Mouse (Mus musculus): ENCODE data around the gene Osm.
A peak's percentile ranks its signal among the peaks of the same experiment; 100 is the strongest.

Gene Osm

GRCm38 (mm10) chr11:4235665-4236545 lies at the start of gene Osm:
Osm (plus strand) TSS chr11:4236420.
- no peak for DNase-seq (ENCODE audit: low spot score)

DNA sequence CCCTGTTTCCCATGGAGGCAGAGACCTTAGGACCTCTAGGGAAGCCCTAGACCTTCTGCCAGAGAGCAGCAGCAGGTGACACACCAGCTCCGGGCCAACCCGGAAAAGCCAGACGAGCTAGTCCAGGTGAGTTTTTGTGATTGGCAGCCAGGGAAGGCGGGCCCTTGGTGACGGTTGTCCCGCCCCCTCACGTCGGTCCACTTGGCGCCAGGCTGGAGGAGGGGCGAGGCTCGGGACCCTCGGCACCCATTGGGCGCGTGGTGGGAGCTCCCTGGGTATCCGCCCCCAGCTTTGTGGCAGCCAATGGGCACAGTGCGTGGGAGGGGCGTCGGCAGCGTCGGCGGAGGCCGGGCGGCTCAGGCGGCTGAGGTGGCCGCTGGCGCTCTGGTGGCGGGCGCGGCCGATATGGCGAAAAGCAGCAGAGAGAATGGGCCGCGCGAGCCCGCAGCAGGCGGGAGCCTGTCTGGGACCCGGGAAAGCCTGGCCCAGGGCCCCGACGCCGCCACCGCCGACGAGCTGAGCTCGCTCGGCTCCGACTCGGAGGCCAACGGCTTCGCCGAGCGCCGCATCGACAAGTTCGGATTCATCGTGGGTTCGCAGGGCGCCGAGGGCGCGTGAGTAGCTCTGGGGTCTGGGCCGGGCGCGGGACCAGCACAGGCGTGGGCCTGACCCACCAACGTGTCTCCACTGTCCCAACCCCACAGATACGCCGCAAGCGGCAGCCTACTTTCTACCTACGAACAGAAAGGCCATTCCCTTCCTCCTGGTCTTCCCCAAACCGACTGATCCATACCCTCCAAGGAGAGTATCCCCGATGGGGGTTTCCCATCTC lies 49.5 kb upstream of the Osm start, which contains the start of gene Tbc1d10a:
Tbc1d10a (plus strand) TSS at position 304 of the 832 bp plus-strand sequence.
- DNase-seq (ENCODE audit: low spot score), result peak; percentile 92

DNA sequence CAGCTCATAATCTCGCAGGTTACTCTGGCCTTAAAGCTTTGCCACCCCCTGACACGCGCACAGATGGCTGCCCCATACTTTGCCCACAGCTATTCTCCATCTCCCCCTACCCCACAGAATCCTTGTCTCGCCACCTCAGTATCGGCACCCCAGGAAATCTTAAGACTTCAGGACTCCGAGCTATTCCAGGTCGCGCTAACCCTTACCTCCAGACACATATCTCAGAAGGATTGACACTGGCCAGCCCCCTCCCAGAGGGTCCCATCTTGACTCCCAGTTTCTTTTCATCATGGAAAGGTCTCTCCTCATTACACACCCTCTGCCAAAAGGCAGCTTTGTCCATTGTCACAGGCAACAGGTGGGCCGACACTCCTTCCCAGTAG lies 48.9 kb upstream of the Osm start:
- DNase-seq (ENCODE audit: low spot score), result no peak

DNA sequence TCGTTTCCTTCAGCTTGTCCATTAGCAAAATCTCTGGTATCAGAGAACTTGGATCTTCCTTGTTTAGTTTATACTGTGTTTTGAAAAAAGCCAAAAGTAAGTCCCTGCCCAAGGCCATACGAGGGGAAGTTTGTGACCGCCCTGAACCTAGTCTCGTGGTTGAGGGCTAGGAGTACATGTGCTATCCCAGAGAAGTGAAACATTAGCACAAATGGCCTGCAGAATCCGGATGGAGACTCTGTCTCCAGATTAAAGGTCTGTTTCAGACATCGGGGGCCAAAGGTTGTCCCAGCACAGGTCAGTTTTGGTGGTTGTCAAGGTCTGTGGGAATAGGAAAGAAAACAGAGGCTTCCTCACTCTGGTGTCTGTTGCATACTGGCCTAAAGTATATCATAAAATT lies 47.0 kb upstream of the Osm start:
- DNase-seq (ENCODE audit: low spot score), result no peak

GRCm38 (mm10) chr11:4190677-4191076 lies 45.5 kb upstream of the Osm start:
- DNase-seq (ENCODE audit: low spot score), result no peak

DNA sequence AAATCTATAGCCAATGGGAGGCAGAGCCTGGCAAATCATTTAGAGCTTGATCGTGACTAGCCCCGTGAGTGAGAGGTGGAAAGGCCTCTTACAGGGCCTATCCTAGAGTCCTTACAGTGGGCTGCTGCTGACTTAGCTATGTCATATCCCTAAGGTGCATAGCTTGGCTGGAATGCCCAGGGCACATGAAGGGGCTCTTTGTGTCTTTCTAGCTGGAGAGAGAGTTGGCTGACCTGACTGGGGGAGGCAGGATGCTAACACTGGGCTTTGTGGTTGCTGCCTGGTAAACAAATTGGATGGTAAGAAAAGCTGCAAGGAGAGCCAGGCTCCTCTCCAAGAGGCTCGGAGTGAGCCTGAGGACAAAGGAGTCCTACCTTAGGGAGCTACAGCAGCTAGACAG lies 43.5 kb upstream of the Osm start:
- DNase-seq (ENCODE audit: low spot score), result no peak

DNA sequence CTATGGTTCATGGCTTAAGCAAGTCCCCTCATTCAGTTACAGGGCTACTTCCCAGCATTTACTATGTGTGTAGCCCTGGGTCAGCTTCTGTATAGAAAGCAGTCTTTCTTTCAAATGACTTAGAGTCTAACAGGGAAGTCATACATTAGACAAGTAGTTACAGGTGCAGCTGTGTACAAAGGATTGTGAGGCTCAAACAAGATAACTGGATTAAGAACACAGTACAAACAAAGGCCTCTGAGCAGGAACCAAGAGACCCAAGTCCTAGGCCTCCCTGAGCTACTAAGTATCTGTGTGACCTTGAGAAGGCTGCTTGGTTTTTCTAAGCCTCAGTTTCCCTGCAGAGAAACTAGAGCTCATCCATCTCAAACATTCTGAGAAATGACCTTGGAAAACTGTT lies 42.8 kb upstream of the Osm start:
- DNase-seq (ENCODE audit: low spot score), result no peak

DNA sequence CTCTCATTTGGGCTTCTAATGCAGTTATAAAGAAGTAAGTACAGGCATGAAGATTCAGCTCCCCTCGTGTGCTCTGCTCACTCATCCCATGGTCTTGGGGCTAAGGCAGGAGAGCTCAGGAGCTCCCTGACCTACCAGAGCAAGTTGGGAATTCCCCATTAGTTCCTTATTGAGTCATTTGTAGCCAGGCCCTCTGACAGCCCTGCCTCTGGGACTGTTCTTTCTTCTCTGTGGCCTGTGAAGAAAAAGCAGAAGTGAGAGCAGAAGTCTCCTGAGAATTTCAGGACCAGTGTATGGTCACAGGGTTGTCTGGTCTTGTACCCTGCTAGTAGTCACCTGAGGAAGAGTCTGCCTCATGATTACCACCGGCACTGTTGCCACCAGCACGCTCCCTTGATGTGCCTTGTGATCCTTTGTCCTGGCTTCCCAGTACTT lies 40.6 kb upstream of the Osm start:
- no peak for DNase-seq (ENCODE audit: low spot score)

GRCm38 (mm10) chr11:4196636-4197035 lies 39.6 kb upstream of the Osm start:
- no peak for DNase-seq (ENCODE audit: low spot score)

GRCm38 (mm10) chr11:4197691-4198090 lies 38.5 kb upstream of the Osm start:
- no peak for DNase-seq (ENCODE audit: low spot score)

GRCm38 (mm10) chr11:4201981-4202700 lies 34.1 kb upstream of the Osm start:
- no peak for DNase-seq (ENCODE audit: low spot score)

DNA sequence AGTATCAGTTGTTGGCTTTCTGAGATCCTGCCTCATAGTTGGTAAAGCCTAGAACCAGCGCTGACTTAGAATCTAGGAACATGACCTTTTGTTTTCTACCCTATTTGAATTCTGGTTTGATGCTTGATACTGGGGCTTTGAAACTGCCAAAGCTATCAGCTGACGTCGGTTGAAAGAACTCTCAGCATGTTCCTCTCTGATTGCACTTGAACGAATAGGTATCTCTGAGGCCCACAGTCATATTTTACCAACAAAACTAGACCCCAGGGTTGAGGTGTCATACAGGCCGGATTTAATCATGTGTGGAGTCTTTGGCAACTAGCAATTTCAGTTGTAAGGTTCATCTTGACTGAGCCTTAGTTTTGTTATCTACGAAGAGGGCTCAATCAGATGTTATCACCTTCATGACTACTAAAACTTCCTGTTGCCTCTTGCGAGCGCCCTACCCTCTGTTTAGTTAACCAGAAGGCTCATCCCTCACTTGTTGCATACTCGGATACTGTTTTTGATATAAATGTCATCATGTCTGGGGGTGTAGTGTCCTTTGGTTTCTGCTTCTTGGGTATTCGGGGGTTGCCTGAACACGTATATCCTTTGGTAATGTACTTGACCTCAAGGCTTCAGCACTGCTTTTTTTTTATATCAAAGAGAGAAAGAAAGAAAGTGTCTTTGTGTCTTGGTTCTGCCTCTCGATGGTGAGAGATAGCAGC lies 33.1 kb upstream of the Osm start:
- no peak for DNase-seq (ENCODE audit: low spot score)

DNA sequence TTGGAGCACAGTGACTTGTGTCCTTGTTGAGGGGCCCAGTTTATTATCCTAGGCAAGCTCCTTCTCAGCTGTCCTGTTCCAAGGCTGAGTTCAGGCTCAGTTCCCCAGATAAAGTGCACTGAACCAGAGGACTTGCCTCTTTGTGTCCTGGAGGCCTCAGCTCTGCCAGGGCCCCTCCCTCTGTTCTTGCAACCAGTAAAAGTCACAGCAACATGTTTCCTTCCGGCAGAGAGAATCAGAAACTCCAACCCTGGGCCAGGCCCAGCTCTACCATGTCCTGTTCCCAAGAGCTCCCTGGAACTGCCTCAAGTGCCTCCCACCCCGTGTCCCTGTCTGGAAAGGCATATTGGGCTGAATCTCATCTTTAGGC lies 32.5 kb upstream of the Osm start:
- DNase-seq (ENCODE audit: low spot score), result no peak

- no peak for DNase-seq (ENCODE audit: low spot score)
Observed at GRCm38 (mm10) chr11:4205097-4205655, 31.0 kb upstream of the Osm start.

GRCm38 (mm10) chr11:4205951-4206350 lies 30.3 kb upstream of the Osm start:
- no peak for DNase-seq (ENCODE audit: low spot score)

- DNase-seq (ENCODE audit: low spot score), result no peak
Observed at GRCm38 (mm10) chr11:4206563-4206962, 29.7 kb upstream of the Osm start.

DNA sequence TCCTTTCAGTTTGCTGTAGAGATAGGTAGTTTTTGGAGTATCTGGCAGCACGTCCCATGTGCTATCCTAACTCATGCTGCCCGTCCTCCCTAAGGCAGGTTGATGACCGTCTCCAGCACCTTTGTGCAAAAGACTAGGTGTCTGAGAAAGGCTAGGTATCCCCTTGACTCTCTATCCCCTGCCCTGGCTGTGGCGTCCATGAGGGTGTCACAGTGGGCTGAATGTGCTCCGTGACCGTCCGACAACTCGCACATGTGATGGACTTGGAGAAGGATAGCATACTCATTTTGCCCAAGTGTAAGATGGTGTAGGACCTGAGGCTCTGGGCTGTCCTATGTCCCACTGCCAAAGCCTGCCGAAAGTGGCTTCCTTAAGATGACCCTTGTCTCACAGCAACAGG lies 28.6 kb upstream of the Osm start:
- DNase-seq (ENCODE audit: low spot score), result no peak

DNA sequence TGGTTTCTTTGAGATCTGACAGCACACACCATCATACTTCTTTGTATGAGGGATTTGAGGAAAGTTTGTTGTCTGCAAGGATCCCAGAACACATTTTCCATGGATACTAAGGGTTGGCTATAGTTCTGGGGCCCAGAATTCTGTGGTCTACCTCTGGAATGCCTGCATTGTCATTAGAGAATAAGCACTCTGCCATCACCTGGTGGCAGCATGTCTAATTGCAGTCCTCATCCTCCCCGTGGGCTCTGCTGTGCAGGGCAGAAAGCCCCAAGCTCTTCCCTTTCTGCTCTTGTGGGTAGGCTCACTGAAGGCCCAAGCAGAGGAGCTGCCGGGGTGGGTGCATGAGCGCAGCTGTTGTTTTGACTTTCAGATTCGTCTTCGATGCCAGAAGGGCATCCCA lies 26.7 kb upstream of the Osm start:
- no peak for DNase-seq (ENCODE audit: low spot score)

DNA sequence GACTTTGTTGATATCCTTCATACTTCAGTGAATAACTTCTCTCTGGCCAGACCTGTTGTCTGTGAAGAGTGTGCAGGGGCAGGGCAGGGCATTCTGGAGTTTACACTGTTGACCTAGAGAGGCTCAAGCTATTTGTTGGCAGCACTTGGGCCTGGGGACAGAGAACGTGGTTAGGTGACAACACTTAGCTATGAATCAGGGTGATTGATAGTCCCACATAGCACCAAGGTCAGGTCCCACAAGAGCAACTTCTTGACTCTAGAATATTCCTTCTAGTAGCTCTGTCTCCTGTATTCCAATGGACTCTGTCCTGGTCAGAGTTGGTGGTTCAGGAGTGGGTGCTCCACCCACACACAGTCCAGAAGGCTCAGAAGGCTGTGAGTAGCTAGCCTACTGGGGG lies 25.4 kb upstream of the Osm start:
- no peak for DNase-seq (ENCODE audit: low spot score)

- no peak for DNase-seq (ENCODE audit: low spot score)
Observed at GRCm38 (mm10) chr11:4213107-4213506, 23.1 kb upstream of the Osm start.

DNA sequence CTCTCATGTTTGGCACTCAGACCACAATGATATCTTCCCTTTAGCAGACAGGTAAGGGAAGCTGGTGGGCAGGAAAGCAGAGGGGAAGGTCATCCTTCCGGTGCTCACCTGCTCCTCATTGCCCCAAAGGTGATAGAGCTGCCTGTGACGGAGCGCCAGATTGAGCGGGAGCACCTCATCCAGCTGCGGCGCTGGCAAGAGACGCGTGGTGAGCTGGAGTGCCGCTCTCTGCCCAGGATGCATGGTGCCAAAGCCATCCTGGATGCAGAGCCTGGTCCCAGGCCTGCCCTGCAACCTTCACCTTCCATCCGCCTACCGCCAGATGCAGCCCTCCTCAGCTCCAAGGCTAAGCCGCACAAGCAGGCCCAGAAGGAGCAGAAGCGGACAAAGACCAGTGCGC lies 21.6 kb upstream of the Osm start:
- DNase-seq (ENCODE audit: low spot score), result no peak

GRCm38 (mm10) chr11:4215061-4215460 lies 21.2 kb upstream of the Osm start:
- no peak for DNase-seq (ENCODE audit: low spot score)

All from ovary, postnatal 10 days (tissue).